Mouse (Mus musculus): ENCODE data around the gene Tysnd1. TPM values are rescaled to one million over a fixed set of nuclear protein-coding genes. Genes with fewer than 3 reads are reported as not detected.

Tysnd1 gene
- polyA plus RNA-seq, 1 experiment from 2014 or later, result 27.0 TPM

GRCm38 (mm10) chr10:61717406-61718296 is 22.3 kb downstream of the Tysnd1 start:
- WGBS, result 92% methylated on average over 12 of the region's 12 CpGs
- Histone ChIP-seq H3K27me3 (ENCODE audit: control insufficient read depth, insufficient read depth, low read length) (no peaks in the 10 kb centered on the region), H3K9me3 (ENCODE audit: control insufficient read depth, low read length) (no peaks in the 10 kb centered on the region), H3K4me3 (replicated peaks; ENCODE audit: low read depth, low read length) (no peak overlapping the region), H3K36me3 (ENCODE audit: control insufficient read depth, insufficient read depth, low read length) (no peaks in the 10 kb centered on the region), H3K4me2 (ENCODE audit: low read length) (no peak overlapping the region), H3K4me1 (ENCODE audit: control insufficient read depth, insufficient read depth, low read length) (peaks cover 6% of the 10 kb centered on the region; the same call in 1 of the 2 replicates), H3K9ac (replicated peaks; ENCODE audit: low read length) (no peak overlapping the region), H3K27ac (replicated peaks; ENCODE audit: low read depth, low read length) (no peak overlapping the region)
- ATAC-seq (ENCODE audit: low FRiP score, low TSS enrichment) (no peak), DNase-seq (no peak)

- Histone ChIP-seq H3K9me3 (ENCODE audit: control insufficient read depth, low read length) (no peaks in the 10 kb centered on the region), H3K27ac (replicated peaks; ENCODE audit: low read depth, low read length) (no peak overlapping the region), H3K27me3 (ENCODE audit: control insufficient read depth, insufficient read depth, low read length) (no peaks in the 10 kb centered on the region), H3K9ac (replicated peaks; ENCODE audit: low read length) (no peak overlapping the region), H3K36me3 (ENCODE audit: control insufficient read depth, insufficient read depth, low read length) (no peaks in the 10 kb centered on the region), H3K4me2 (ENCODE audit: low read length) (no peak overlapping the region), H3K4me1 (ENCODE audit: control insufficient read depth, insufficient read depth, low read length) (peaks cover 6% of the 10 kb centered on the region; the same call in 1 of the 2 replicates), H3K4me3 (replicated peaks; ENCODE audit: low read depth, low read length) (no peak overlapping the region)
- 92% methylated on average over 7 of the region's 7 CpGs for WGBS
- DNase-seq (no peak), ATAC-seq (ENCODE audit: low FRiP score, low TSS enrichment) (no peak)
Measured at GRCm38 (mm10) chr10:61720331-61720730, 25.0 kb downstream of the Tysnd1 start.

- DNase-seq (no peak), ATAC-seq (ENCODE audit: low FRiP score, low TSS enrichment) (no peak)
- no peak overlapping the region for H3K27ac ChIP-seq (replicated peaks; ENCODE audit: low read depth, low read length)
- no peak overlapping the region for H3K9ac ChIP-seq (replicated peaks; ENCODE audit: low read length)
- 85% methylated on average over 3 of the region's 3 CpGs for WGBS
- H3K4me1 ChIP-seq (ENCODE audit: control insufficient read depth, insufficient read depth, low read length), result no peaks in the 10 kb centered on the region
- no peak overlapping the region for H3K4me3 ChIP-seq (replicated peaks; ENCODE audit: low read depth, low read length)
- H3K27me3 ChIP-seq (ENCODE audit: control insufficient read depth, insufficient read depth, low read length), result no peaks in the 10 kb centered on the region
- no peaks in the 10 kb centered on the region for H3K36me3 ChIP-seq (ENCODE audit: control insufficient read depth, insufficient read depth, low read length)
- no peak overlapping the region for H3K4me2 ChIP-seq (ENCODE audit: low read length)
- no peaks in the 10 kb centered on the region for H3K9me3 ChIP-seq (ENCODE audit: control insufficient read depth, low read length)
Measured at GRCm38 (mm10) chr10:61722215-61722614, 26.9 kb downstream of the Tysnd1 start.

- ATAC-seq (ENCODE audit: low FRiP score, low TSS enrichment) (no peak), DNase-seq (no peak)
- Histone ChIP-seq H3K27me3 (ENCODE audit: control insufficient read depth, insufficient read depth, low read length) (no peaks in the 10 kb centered on the region), H3K4me2 (ENCODE audit: low read length) (no peak overlapping the region), H3K27ac (replicated peaks; ENCODE audit: low read depth, low read length) (no peak overlapping the region), H3K4me1 (ENCODE audit: control insufficient read depth, insufficient read depth, low read length) (no peaks in the 10 kb centered on the region), H3K9me3 (ENCODE audit: control insufficient read depth, low read length) (no peaks in the 10 kb centered on the region), H3K9ac (replicated peaks; ENCODE audit: low read length) (no peak overlapping the region), H3K36me3 (ENCODE audit: control insufficient read depth, insufficient read depth, low read length) (no peaks in the 10 kb centered on the region), H3K4me3 (replicated peaks; ENCODE audit: low read depth, low read length) (no peak overlapping the region)
- 77% methylated on average over 6 of the region's 6 CpGs for WGBS
Measured at GRCm38 (mm10) chr10:61723271-61723670, 28.0 kb downstream of the Tysnd1 start.

- H3K27ac ChIP-seq (replicated peaks; ENCODE audit: low read depth, low read length), result no peak overlapping the region
- H3K4me2 ChIP-seq (ENCODE audit: low read length), result no peak overlapping the region
- no peaks in the 10 kb centered on the region for H3K9me3 ChIP-seq (ENCODE audit: control insufficient read depth, low read length)
- 86% methylated on average over 11 of the region's 11 CpGs for WGBS
- ATAC-seq (ENCODE audit: low FRiP score, low TSS enrichment), result no peak
- no peak overlapping the region for H3K4me3 ChIP-seq (replicated peaks; ENCODE audit: low read depth, low read length)
- no peaks in the 10 kb centered on the region for H3K4me1 ChIP-seq (ENCODE audit: control insufficient read depth, insufficient read depth, low read length)
- H3K36me3 ChIP-seq (ENCODE audit: control insufficient read depth, insufficient read depth, low read length), result no peaks in the 10 kb centered on the region
- DNase-seq, result no peak
- H3K27me3 ChIP-seq (ENCODE audit: control insufficient read depth, insufficient read depth, low read length), result no peaks in the 10 kb centered on the region
- no peak overlapping the region for H3K9ac ChIP-seq (replicated peaks; ENCODE audit: low read length)
Measured at GRCm38 (mm10) chr10:61729181-61729580, 33.9 kb downstream of the Tysnd1 start.

- Histone ChIP-seq H3K27me3 (ENCODE audit: control insufficient read depth, insufficient read depth, low read length) (no peaks in the 10 kb centered on the region), H3K36me3 (ENCODE audit: control insufficient read depth, insufficient read depth, low read length) (no peaks in the 10 kb centered on the region), H3K4me1 (ENCODE audit: control insufficient read depth, insufficient read depth, low read length) (no peaks in the 10 kb centered on the region), H3K9ac (replicated peaks; ENCODE audit: low read length) (no peak overlapping the region), H3K4me3 (replicated peaks; ENCODE audit: low read depth, low read length) (no peak overlapping the region), H3K4me2 (ENCODE audit: low read length) (no peak overlapping the region), H3K9me3 (ENCODE audit: control insufficient read depth, low read length) (no peaks in the 10 kb centered on the region), H3K27ac (replicated peaks; ENCODE audit: low read depth, low read length) (no peak overlapping the region)
- DNase-seq (no peak), ATAC-seq (ENCODE audit: low FRiP score, low TSS enrichment) (no peak)
- WGBS, result 97% methylated on average over 6 of the region's 6 CpGs
Measured at GRCm38 (mm10) chr10:61730171-61730570, 34.9 kb downstream of the Tysnd1 start.

- Histone ChIP-seq H3K27me3 (ENCODE audit: control insufficient read depth, insufficient read depth, low read length) (no peaks in the 10 kb centered on the region), H3K4me2 (ENCODE audit: low read length) (no peak overlapping the region), H3K9me3 (ENCODE audit: control insufficient read depth, low read length) (no peaks in the 10 kb centered on the region)
Measured at GRCm38 (mm10) chr10:61734377-61734776, 39.1 kb downstream of the Tysnd1 start.

GRCm38 (mm10) chr10:61736671-61737078 is 41.4 kb downstream of the Tysnd1 start:
- no peaks in the 10 kb centered on the region for H3K27me3 ChIP-seq (ENCODE audit: control insufficient read depth, insufficient read depth, low read length)
- H3K4me3 ChIP-seq (replicated peaks; ENCODE audit: low read depth, low read length), result no peak overlapping the region
- peaks cover 50% of the 10 kb centered on the region for H3K36me3 ChIP-seq (ENCODE audit: control insufficient read depth, insufficient read depth, low read length)
- no peaks in the 10 kb centered on the region for H3K9me3 ChIP-seq (ENCODE audit: control insufficient read depth, low read length)
- DNase-seq (no peak), ATAC-seq (ENCODE audit: low FRiP score, low TSS enrichment) (no peak)
- 0 out of 2 replicates have a peak overlapping the region, but pooled peaks have one; percentile 37 for H3K27ac ChIP-seq (replicated peaks; ENCODE audit: low read depth, low read length)
- 79% methylated on average over 10 of the region's 10 CpGs for WGBS
- H3K4me1 ChIP-seq (ENCODE audit: control insufficient read depth, insufficient read depth, low read length), result no peaks in the 10 kb centered on the region
- no peak overlapping the region for H3K4me2 ChIP-seq (ENCODE audit: low read length)
- no peak overlapping the region for H3K9ac ChIP-seq (replicated peaks; ENCODE audit: low read length)

More at GRCm38 (mm10) chr10:61734377-61734776, 39.1 kb downstream of the Tysnd1 start:
- Histone ChIP-seq H3K4me3 (replicated peaks; ENCODE audit: low read depth, low read length) (no peak overlapping the region), H3K27ac (replicated peaks; ENCODE audit: low read depth, low read length) (no peak overlapping the region), H3K36me3 (ENCODE audit: control insufficient read depth, insufficient read depth, low read length) (peaks cover 27% of the 10 kb centered on the region), H3K4me1 (ENCODE audit: control insufficient read depth, insufficient read depth, low read length) (no peaks in the 10 kb centered on the region), H3K9ac (replicated peaks; ENCODE audit: low read length) (no peak overlapping the region)
- 42% methylated on average over 3 of the region's 3 CpGs for WGBS
- DNase-seq, result peak; percentile 54
- no peak for ATAC-seq (ENCODE audit: low FRiP score, low TSS enrichment)

GRCm38 (mm10) chr10:61737537-61737936 is 42.2 kb downstream of the Tysnd1 start:
- no peak overlapping the region for H3K4me3 ChIP-seq (replicated peaks; ENCODE audit: low read depth, low read length)
- DNase-seq, result no peak
- peaks cover 59% of the 10 kb centered on the region for H3K36me3 ChIP-seq (ENCODE audit: control insufficient read depth, insufficient read depth, low read length)
- no peaks in the 10 kb centered on the region for H3K4me1 ChIP-seq (ENCODE audit: control insufficient read depth, insufficient read depth, low read length)
- WGBS, result 96% methylated on average over 1 of the region's 1 CpGs
- H3K4me2 ChIP-seq (ENCODE audit: low read length), result no peak overlapping the region
- H3K27ac ChIP-seq (replicated peaks; ENCODE audit: low read depth, low read length), result no peak overlapping the region
- no peak for ATAC-seq (ENCODE audit: low FRiP score, low TSS enrichment)
- no peak overlapping the region for H3K9ac ChIP-seq (replicated peaks; ENCODE audit: low read length)
- no peaks in the 10 kb centered on the region for H3K9me3 ChIP-seq (ENCODE audit: control insufficient read depth, low read length)
- H3K27me3 ChIP-seq (ENCODE audit: control insufficient read depth, insufficient read depth, low read length), result no peaks in the 10 kb centered on the region
